Mouse (Mus musculus): ENCODE data around the gene 1700057G04Rik.
"Not testable (repeated sequence)": the region's sequence is repeated elsewhere in the genome, so short reads cannot be mapped to it uniquely, and the experiment has no call there.

1700057G04Rik gene

DNA sequence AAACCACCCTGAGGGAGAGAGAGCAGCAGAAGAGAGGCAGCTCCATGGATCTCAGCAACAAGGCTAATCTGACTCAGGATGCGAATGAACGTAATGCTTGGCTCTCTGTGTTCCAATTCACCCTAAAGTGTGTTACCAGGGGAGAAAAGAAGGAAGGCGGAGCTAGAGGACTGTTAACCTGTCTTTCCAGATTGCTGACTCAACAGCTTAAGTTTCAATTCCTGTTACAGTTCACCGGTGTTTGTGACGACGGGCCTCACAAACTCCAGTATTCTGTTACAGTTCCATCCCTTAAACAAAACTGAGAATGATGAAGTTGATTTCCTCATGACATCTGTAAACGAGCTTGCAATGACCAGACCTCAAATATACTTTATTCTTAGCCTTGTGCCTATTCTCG is 4.1 kb upstream of the 1700057G04Rik start:
- DNase-seq (ENCODE audit: low spot score), result no peak

DNA sequence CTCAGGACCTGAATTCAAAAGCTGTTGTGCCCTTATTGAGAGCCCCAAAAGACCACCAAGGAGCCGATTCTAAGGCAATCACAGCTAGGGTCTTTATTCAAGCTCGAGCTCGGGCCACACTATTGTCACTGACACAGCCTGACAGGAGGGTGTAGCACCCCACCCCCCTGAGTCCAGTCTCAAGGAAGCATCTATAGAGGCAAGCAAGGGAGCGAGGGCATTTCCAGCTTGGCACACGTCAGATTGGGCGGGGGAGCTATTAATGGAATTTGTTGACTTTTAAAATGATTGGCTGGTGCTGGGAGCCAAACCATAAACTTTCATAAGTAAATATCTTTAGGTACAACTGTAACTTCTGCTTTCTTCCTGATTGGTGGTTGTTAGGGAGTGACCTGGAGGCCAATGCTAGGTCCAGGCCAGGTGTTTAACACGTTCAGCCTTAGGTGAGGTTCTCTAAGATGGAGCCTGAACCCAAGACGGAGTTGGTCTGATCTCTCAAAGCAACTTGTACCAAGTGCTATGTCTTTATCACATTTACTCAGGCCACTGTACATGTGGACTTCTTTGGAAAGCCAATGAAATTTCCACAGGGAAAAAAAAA is 3.5 kb upstream of the 1700057G04Rik start:
- no peak for DNase-seq (ENCODE audit: low spot score)

DNA sequence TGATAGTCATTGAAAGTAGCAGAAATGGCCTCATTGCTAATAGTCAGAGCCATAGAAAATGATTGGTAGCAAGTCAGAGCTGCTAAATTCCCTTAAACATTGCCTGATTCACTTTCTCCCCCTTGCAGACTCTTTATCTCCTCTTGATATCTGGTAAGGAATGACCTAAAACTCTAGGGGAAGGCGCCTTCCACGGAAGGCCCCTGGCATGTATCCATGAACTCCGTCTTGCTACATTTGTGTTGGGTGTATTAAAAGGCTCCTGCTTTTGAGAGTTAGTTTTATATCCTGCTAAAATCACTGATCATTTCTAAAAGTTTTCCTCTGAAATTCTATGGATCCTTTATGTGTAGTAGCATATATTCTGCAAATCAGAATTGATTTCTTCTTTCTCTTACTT is 7.6 kb downstream of the 1700057G04Rik start:
- no peak for DNase-seq (ENCODE audit: low spot score)

DNA sequence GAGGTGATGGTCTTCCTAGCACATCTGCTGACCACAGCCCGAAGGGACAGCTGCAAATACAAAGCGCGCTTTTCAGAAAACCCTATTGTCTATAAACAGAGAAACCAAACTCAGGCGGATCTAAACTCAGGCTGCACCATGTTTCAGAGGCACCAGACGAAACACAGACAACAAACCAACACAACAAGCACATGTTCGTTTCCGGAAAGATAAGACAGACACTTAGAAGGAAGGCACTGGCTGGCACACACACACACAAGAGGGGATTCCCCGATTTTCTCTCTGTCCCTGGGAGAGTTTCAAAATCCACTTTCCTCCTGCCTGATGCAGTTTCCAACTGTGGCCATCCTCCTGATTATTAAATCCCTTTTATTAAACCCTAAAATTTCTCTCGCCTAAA is 16.8 kb downstream of the 1700057G04Rik start:
- not testable (repeated sequence) for DNase-seq (ENCODE audit: low spot score)

DNA sequence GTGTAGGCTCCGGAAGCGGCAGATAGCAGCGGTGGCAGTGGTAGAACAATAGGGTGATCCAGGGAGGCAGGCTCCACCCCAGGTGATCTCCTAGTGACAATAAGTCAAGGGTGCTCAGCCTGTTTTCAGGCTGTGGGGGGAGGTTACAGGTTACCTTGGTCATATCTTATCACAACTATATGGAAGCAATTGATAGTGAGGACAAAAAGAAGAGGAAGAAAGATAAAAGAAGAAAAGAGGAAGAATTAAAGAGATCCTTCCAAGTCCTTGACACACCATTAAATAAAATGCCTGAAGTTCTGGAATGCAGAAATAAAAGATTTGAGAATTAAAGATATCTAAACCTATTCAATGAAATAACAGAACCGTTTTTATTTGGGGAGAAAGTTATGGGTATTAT is 17.6 kb downstream of the 1700057G04Rik start:
- DNase-seq (ENCODE audit: low spot score), result no peak

DNA sequence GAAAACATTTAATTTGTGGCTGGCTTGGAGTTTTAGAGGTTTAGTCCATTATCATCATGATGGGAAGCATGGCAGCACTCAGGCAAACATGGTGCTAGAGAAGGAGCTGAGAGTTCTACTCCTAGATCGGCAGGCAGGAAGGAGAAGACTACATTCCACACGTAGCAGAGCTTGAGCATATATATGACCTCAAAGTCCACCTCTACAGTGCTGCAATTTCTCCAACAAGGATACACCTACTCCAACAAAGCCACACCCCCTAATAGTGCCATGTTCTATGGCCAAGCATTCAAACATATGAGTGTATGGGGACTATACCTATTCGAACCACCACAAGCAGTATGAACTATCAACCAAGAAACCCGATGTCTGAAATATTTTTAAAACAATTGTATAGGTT is 22.2 kb downstream of the 1700057G04Rik start:
- no peak for DNase-seq (ENCODE audit: low spot score)

DNA sequence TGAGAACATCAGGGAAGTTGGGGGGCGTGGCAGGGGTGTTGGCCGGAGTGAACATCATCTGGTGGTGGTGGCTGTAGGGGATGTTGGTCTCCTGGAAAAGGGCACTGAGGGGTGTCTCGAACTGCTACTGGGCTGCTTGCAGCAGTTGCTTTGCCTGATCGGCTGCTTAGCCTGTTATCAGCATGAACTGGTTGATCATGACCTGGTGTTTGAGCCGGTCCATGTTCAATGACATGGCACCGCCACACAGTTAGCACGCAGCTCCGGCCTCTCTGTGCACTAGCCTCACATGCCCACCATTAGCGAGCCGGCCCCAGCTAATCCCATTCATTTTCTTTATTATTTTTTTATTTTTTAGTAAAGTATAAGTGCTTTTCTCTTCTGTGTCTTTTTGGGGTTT is 25.7 kb downstream of the 1700057G04Rik start:
- no peak for DNase-seq (ENCODE audit: low spot score)

DNA sequence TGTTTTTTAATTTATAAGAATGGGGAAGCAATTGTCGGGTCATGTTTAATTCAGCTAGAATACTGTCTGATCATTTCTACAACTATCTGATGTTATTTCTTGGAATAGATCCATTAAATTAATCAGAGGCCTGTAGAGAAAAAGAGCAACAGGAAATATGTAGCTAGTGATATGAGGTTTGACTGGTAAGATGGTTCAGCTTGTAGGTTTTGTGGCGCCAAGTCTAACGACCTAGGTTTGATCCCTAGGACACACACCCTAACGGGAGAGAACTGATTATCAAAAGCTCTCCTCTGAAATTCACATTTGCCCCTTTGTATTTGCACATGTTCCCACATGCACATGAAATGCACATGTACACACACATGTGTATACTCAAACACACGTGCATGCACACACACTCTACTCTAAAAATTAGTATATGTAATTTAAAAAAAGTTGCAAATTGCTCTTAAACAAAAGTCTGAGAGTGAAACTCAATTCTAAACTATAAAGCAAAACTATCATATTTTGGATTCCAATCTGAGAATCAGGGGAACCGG is 26.2 kb downstream of the 1700057G04Rik start:
- no peak for DNase-seq (ENCODE audit: low spot score)

DNA sequence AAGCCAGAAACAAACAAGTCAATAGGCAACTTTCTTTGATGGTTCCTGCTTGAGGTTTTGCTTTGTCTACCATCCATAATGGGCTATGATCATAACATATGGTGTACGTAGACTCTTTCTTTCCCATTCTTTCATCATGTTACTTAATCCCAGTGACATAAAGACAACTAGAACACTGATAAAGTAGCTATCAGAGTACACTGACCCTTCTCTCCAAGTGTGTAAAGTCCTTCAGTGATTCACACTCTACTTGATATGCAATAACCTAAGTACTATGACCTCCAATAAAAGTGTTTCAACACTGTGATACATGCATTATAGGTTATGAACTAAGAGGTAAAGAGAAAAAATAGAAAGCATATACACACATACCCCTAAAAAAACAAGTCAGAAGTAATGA is 27.9 kb downstream of the 1700057G04Rik start:
- DNase-seq (ENCODE audit: low spot score), result no peak

DNA sequence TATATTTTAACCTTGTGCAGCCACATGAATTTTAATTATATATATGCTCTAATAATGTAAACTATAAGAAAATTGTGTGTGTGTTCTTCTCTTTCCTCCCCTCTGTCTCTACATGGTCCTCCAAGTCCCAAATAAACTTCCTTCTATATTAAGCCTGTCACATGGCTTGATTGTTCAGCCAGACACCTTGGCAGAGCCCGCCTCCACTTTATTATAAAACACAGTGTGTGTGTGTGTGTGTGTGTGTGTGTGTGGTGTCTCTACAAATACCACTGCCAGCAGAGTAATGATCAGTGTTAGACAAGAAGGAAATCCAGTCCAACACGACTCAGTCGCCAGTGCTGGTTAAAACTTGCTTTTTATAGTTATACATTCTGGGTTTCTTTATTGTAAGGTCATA is 28.5 kb downstream of the 1700057G04Rik start:
- no peak for DNase-seq (ENCODE audit: low spot score)

DNA sequence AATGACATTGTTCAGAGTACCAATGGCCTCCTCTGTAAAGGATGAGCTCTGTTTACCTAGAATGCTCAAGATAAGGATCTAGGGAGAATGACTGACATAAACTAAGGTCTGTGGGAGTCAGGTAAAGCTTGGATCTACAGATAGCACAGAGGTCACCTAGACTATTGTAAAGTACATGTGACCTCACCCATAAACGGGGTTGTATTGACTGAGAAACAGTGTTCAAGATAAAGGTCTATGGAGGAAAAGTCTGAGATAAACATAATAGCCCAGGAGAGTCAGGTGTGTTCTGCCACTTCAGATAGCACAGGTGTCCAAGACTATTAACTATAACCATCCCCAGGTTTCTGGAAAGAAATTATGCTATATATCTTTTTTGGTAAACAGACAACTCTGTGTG is 29.8 kb downstream of the 1700057G04Rik start:
- no peak for DNase-seq (ENCODE audit: low spot score)

DNA sequence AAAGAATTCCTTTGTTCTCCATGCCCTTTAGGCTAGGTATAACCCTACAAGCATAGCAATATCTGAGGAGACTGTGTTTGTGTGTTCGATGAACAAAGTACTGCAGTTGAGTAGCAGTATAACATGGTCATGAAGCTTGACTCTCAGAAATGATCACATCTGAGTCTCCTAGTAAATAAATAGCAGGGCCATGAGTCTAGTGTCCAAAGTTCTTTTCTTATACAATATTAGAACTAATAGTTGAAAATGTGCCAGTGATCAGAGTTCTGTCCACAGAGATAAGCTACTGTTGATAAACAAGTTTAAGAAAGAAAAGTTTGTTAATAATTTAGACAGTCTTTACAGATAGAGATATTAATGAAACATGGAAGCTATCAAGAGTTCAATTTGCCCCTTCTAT is 42.7 kb downstream of the 1700057G04Rik start:
- DNase-seq (ENCODE audit: low spot score), result no peak

DNA sequence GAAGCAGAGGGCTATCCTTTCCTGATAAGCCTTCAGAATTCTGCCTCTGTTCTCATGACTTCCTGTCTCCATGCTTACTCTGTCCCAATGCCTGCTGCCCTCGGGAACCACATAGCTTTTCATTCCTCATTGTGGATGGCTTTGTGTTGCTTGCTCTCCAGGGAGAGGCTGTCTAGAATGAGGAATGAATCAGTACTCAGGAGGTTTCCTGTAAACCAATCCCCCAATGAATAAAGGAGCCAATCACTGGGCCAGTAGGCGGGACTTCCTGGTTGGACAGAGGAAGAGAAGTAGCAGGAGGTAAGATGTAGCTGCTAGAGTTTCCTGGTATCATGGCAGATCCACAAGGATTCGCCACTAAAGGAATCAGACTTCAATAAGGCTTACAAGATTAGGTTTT is 44.1 kb downstream of the 1700057G04Rik start:
- peak; percentile 12 for DNase-seq (ENCODE audit: low spot score)

DNA sequence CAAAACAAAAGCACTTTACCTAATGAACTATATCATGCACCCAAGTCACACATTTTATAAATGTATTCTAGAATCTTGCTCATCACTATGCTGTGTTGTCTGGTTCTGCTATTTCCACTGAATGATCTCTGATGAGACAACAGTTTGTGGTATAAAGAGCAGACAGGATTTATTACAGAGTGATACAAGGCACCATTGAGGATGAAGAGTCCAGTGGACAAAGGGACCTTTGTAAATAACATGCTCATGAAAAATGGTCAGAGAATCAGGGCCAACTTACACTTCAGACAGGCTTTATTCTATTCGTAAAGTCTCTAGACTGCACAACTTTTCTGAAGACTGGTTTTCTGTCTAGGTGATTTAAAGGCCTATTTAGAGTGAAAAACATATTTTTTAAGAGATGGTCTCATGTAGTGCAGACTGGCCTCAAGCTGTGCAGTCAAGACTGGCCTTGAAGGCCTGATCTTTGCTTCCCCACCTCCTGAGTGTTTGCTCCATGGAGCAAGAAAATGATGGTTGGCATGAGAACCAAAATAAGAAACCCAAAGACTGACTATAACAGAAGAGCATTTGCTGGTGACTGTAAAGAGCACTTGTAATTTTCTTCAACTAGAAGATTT is 51.6 kb downstream of the 1700057G04Rik start:
- no peak for DNase-seq (ENCODE audit: low spot score)

DNA sequence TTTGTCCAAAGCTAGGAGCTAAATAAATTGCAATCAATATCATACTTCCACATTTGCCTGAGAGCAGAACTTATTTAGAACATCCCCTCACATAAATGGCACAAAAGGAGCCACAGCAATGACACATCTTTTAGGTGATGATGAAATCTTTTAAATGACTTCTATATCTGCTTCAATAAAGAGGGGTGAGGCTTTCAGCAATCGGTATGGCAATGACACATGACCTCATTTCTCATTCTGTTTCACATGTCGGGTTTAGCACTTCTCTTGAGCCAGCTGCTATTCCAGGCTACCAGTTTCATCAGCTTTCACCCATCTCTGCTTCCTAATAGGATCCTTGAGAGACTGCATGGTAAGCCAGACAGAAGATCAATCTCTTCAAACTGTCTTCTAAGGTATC is 54.3 kb downstream of the 1700057G04Rik start:
- DNase-seq (ENCODE audit: low spot score), result no peak

DNA sequence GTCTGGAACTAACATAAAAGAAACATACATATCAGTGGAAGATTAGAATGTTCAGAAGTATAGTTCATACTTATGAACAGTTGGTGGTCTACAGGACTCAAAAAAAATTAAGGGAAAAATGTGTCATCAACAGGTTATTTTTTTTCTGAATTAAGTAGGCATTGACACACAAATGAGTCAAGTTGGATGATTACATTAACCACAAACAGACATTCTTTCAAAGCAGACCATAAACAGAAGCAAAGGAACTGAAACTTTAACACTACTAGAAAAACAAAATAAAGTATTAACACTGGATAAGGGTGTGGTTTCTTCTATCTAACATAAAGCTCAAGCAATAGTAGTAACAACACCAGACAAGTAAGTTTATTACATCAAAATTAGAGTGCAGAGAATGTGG is 59.7 kb downstream of the 1700057G04Rik start:
- DNase-seq (ENCODE audit: low spot score), result no peak

DNA sequence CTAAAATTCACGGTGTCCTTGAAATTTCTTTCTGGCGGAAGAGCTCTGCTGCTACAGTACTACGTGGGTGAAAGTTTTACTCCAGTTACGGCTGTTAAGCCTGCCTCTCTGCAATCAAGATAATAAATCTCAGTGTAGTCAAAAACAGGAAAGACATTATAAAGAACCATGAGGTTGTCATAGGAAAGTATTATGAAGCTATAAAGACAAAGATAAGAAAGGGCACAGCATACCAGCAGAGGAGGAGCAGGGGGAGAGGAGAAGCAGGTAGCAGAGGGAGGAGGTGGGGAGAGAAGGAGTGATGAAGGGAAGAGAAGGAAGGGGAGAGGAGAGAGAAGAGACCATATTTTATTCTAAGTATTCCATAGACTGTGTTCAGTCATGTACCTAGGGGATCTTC is 64.7 kb downstream of the 1700057G04Rik start:
- no peak for DNase-seq (ENCODE audit: low spot score)

DNA sequence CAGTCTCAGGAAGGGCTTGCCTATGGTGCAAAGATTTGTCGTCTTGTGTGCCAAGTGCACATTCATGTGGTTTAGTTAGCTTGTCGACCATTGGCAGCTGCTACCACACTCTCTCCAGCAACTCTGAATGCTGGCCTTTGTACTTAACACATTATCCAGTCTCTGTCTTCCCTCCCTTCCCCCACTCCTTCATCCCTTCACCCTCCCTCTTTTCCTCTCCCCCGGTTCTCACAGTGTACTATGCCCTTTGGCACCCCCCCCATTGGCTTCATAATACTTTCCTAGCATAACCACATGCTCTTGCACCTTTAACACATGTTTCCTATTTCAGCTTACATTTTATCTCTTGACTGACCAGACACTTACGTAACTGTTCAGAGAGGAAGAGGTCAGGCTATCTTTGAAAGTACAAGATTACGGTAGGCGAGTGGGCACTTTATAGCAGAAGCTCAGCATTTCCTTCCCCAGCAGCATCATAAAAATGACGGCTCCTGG is 65.6 kb downstream of the 1700057G04Rik start:
- DNase-seq (ENCODE audit: low spot score), result peak; percentile 10

DNA sequence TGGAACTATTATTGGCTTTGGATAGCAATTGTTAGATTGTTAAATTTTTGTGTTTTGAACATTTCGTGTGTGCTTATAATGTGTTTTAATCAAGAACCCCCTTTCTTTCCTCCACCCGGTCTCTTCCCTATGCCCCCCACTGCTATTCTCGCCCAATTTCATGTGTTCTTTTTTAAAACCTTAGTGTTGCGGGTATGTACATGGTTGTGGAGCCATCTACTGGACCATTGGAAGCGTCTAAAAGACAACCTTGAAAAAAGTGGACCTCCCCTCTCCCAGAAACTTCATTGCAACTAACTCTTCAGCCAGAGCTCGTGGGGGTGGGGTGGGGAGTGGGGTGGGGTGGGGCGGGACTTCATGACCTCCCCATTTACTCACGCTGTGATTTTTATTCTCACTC is 66.2 kb downstream of the 1700057G04Rik start:
- no peak for DNase-seq (ENCODE audit: low spot score)

DNA sequence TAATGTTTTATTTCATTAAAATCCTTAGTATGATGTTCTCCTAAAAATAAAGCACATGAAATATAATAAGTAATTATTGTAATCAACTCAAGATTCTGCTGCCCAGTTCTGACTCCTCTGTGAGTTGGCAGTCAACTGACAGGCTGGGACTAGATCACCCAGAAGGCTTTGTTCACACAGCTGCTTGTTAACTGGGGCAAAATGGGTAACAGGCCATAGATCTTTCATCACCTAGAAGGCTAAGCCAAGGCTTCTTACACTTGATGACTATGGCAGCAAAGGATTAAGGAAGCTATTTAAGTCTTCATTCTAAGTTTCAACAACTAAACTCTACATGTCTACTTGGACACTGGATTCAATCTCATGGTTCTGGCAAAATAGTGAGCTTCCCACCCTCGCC is 68.8 kb downstream of the 1700057G04Rik start:
- DNase-seq (ENCODE audit: low spot score), result no peak

DNA sequence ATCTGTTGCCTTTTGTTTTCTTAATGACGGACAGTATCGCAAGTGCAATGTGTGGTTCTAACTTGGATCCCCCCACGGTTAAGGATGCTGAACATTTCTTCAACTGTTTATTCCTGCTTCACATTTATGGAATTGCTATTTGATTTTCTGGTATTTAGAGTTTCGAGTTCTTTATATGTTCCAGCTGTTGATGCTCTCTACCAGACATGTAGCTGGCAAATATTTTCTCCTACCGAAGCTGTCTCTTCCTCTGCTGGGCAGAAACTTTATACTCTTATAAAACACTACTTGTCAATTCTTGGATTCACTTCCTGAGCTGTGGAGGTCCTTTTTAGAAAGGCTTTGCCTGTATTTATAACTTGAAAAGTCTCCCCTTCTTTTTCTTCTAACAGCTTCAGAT is 70.1 kb downstream of the 1700057G04Rik start:
- DNase-seq (ENCODE audit: low spot score), result no peak

DNA sequence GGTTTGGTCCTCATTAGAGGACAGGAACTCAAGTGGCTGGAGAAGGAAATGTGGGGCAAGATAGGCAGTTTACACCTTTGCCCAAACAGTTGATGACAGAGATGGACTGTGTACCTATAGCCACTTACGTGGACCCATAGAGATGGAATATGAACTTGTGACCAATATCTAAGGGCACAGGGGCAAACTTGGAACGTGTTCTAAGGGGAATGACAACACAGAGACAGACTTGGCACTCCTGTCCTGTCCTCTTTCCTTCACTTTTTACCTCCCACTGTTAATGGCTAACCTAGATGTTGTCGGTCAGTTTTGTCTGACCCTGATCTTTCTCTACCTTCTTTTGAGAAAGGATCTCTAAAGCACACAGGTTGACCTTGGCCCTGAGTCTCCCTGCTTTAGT is 74.2 kb downstream of the 1700057G04Rik start:
- DNase-seq (ENCODE audit: low spot score), result no peak

DNA sequence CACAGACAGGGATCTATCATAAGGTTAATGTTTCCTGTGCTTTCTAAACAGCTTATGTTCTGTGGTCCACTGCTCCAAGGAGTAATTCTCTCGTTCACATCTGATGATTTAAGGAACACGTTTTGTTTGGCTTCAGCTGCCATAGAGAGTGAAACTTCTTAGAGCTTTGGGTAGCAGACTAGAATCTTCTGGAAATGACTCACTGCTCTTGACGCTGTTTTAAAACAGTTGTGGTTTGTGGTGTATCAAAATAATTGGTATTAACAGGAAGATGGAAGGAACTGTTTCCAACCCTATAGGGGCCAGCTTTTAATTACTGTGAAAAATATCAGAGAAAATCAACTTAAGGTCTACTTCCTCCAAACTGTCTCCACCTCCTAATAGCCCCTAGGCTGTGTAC is 75.2 kb downstream of the 1700057G04Rik start:
- DNase-seq (ENCODE audit: low spot score), result no peak

DNA sequence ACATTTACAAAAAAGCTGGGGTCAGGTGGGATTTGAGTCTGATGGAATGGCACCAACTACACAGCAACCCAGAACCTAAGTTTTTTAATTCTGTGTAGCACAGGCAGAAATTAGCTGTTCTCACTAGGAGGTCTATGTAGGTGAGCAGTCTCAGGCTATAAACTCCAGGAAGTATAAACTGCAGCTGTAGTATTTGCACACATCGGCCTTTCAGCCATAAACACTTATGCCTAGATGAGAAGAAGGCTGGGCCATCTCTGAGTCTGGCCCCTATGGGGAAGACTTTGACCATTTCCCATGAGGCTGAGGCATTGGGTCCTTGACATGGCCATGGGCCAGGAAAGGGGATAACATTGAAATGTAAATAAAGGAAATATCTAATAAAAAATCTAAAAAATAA is 76.7 kb downstream of the 1700057G04Rik start:
- DNase-seq (ENCODE audit: low spot score), result no peak
